In the genomic region with DNA sequence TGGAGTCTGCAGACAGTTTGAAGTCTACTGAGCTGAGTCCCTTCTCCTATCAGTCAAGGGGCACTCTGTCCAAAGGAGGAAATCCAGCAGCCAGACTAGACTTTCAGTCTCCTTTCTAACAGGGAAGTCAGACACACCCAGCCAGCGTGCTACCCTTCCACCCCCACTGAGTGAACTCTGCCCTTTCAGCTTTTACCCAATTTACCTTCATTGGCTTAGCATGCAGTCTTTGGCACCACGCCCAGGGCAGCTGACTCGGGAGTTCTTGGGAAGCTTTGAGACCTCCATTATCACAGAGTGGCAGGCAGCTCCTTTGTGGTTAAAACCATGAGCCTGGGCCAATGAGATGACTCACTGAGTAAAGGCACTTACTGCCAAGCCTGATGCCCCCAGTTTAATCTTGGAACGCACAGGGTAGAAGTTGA, we compare ENCODE assay signal across 8 mouse cellular contexts.
DNase-seq lines count a peak whose midpoint lies in the region; ATAC-seq and TF ChIP-seq lines count a peak whose summit lies in the region.

No protein-coding gene starts in this region.

- peak; percentile 23 for DNase-seq in right cerebral cortex, adult 18-20 months
- no peak for DNase-seq in right cerebral cortex, postnatal 25 days
- DNase-seq in brain, embryonic 14.5 days (ENCODE audit: low read depth) = peak; percentile 68
- DNase-seq in gastrocnemius, postnatal 4 days (ENCODE audit: low spot score in 2 of 2) = peak; percentile 33 to 64
- peak; percentile 96 for DNase-seq in kidney, adult 8-10 months
- DNase-seq in liver, embryonic 13.5 days = peak; percentile 96
- peak; percentile 64 for DNase-seq in right cerebral cortex, postnatal 14 days

- H3K9me3 ChIP-seq in liver, embryonic 13.5 days (replicated peaks) = no peaks in the 10 kb centered on the region
- no peaks in the 10 kb centered on the region for H3K9me3 ChIP-seq in forebrain, embryonic 12.5 days

- peak; percentile 94 for ATAC-seq in liver, embryonic 13.5 days (ENCODE audit: low read depth)
- ATAC-seq in forebrain, embryonic 12.5 days (ENCODE audit: low FRiP score) = no peak

- peak overlapping the region; percentile 100 for H3K27ac ChIP-seq in liver, embryonic 13.5 days
- H3K27ac ChIP-seq in forebrain, embryonic 12.5 days = no peak overlapping the region

- no peaks in the 10 kb centered on the region for H3K27me3 ChIP-seq in liver, embryonic 13.5 days
- H3K27me3 ChIP-seq in forebrain, embryonic 12.5 days = no peaks in the 10 kb centered on the region

- peak overlapping the region; percentile 78 for H3K9ac ChIP-seq in liver, embryonic 13.5 days
- no peak overlapping the region for H3K9ac ChIP-seq in forebrain, embryonic 12.5 days

- TF ChIP-seq POLR2A in brain, embryonic 14.5 days (IDR thresholded peaks at IDR 0.05; ENCODE audit: borderline replicate concordance, extremely low read depth, insufficient read depth, insufficient read length, poor library complexity, severe bottlenecking) = no peak

- H3K4me1 ChIP-seq in liver, embryonic 13.5 days (replicated peaks) = peaks cover 97% of the 10 kb centered on the region
- no peaks in the 10 kb centered on the region for H3K4me1 ChIP-seq in forebrain, embryonic 12.5 days

- H3K36me3 ChIP-seq in liver, embryonic 13.5 days = no peaks in the 10 kb centered on the region
- H3K36me3 ChIP-seq in forebrain, embryonic 12.5 days (replicated peaks) = no peaks in the 10 kb centered on the region

- no peak for TF ChIP-seq CTCF in brain, embryonic 14.5 days (IDR thresholded peaks at IDR 0.05; ENCODE audit: borderline replicate concordance, extremely low read depth, insufficient read depth, insufficient read length)

- peak overlapping the region; percentile 33 for H3K4me3 ChIP-seq in liver, embryonic 13.5 days (replicated peaks)
- no peak overlapping the region for H3K4me3 ChIP-seq in forebrain, embryonic 12.5 days (replicated peaks)

- peak overlapping the region; percentile 66 for H3K4me2 ChIP-seq in liver, embryonic 13.5 days
- H3K4me2 ChIP-seq in forebrain, embryonic 12.5 days = no peak overlapping the region

- 5% methylated on average over 4 of the region's 4 CpGs for WGBS in liver, embryonic 13.5 days (ENCODE audit: insufficient replicate concordance)
- WGBS in forebrain, embryonic 12.5 days = 58% methylated on average over 4 of the region's 4 CpGs
